Mouse (Mus musculus) midbrain, embryonic 16.5 days (tissue): ENCODE data around the gene Olfr821. TPM values are rescaled to one million over a fixed set of nuclear protein-coding genes. Genes with fewer than 3 reads are reported as not detected.
"Not testable (repeated sequence)": the region's sequence is repeated elsewhere in the genome, so short reads cannot be mapped to it uniquely, and the experiment has no call there.

Experiments used
- ATAC-seq: fragments of 200-750 bp; cut with Nextera tagmentation; 2 replicates; pipeline ENCODE4 v1.8.0; 2017; ENCODE audit warnings: moderate TSS enrichment
- H3K27ac ChIP-seq: fragments of 300-500 bp; sonication (generic); 2 replicates; pipeline ENCODE4 v1.5.1; 2014; ENCODE audit warnings: mild to moderate bottlenecking, low read length, mixed read lengths
- H3K27me3 ChIP-seq: fragments of 300-500 bp; sonication (generic); 2 replicates; pipeline ENCODE4 v1.6.1; 2014; ENCODE audit warnings: low read depth, low read length, mixed read lengths; ENCODE audit not compliant: control insufficient read depth, insufficient read depth
- H3K36me3 ChIP-seq: fragments of 300-500 bp; sonication (generic); 2 replicates; pipeline ENCODE4 v1.6.1; 2014; ENCODE audit warnings: mild to moderate bottlenecking, low read length, moderate library complexity, mixed read lengths; ENCODE audit not compliant: control insufficient read depth, insufficient read depth
- H3K4me1 ChIP-seq: fragments of 300-500 bp; sonication (generic); 2 replicates; pipeline ENCODE4 v1.6.1; 2014; ENCODE audit warnings: mild to moderate bottlenecking, low read length, mixed read lengths; ENCODE audit not compliant: control insufficient read depth, insufficient read depth
- H3K4me2 ChIP-seq: fragments of 300-500 bp; sonication (generic); 2 replicates; pipeline ENCODE4 v1.6.1; 2014; ENCODE audit warnings: mild to moderate bottlenecking, low read length, mixed read lengths
- H3K4me3 ChIP-seq: fragments of 300-500 bp; sonication (generic); 2 replicates; pipeline ENCODE4 v1.5.1; 2014; ENCODE audit warnings: low read depth, mild to moderate bottlenecking, low read length, moderate library complexity, mixed read lengths
- H3K9ac ChIP-seq: fragments of 300-500 bp; sonication (generic); 2 replicates; pipeline ENCODE4 v1.6.1; 2014; ENCODE audit warnings: low read depth, low read length, mixed read lengths
- H3K9me3 ChIP-seq: fragments of 300-500 bp; sonication (generic); replicated peaks from 2 replicates; pipeline ENCODE4 v1.6.1; 2014; ENCODE audit warnings: mild to moderate bottlenecking, low read length, mixed read lengths; ENCODE audit not compliant: control insufficient read depth, poor library complexity, severe bottlenecking
- WGBS: fragments of 180-500 bp; shearing (Covaris S2); extraction: QIAGEN DNeasy Blood & Tissue Kit; methylation state at CpG from one replicate; pipeline ENCODE4 v1.1.7; 2014; 5-methylcytosine and 5-hydroxymethylcytosine counted together
- polyA plus RNA-seq: library from polyadenylated mRNA; unstranded; fragments of >200 nt; fragmentation: Nextera tagmentation; extraction: Ambion mirVana; gene quantifications from 2 replicates; pipeline ENCODE4 v1.2.1, GENCODE M21; 2015

Gene Olfr821
- polyA plus RNA-seq: not detected in 2 replicates

DNA sequence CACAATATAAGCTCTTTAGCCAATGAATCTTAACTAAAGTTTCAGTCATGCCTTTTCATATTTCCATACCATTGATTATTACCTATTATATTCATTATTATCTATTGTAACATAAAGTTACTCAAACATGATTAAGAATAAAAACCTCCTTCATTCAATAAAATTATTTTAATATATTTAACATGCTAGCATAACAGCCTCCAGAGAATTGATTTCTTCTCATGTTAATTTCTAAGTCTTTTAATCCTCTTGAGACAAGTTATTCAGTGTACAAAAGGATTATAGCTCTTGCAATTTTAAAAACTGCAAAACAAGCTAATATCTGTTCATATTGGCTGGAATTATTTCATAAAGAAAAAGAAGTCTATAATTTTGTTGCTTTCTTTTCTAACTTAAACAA is at the start of gene Olfr821:
Gene Olfr821, plus strand, starts transcription at position 301 of the 400 bp plus-strand sequence.
- Histone ChIP-seq H3K27ac (no peak within 1 kb of the TSS), H3K4me1 (no peaks in the 10 kb centered on the region), H3K9ac (no peak within 1 kb of the TSS), H3K36me3 (no peaks in the 10 kb centered on the region), H3K4me3 (no peak within 1 kb of the TSS), H3K4me2 (no peak within 1 kb of the TSS), H3K27me3 (no peaks in the 10 kb centered on the region), H3K9me3 (no peaks in the 10 kb centered on the region)
- no peak for ATAC-seq

- H3K4me2 ChIP-seq, H3K36me3 ChIP-seq, H3K4me3 ChIP-seq, H3K27me3 ChIP-seq, ATAC-seq, H3K9me3 ChIP-seq, H3K9ac ChIP-seq, H3K4me1 ChIP-seq, H3K27ac ChIP-seq: not testable (repeated sequence)
- WGBS: no CpG with 5 or more reads among the region's 3 CpGs
Measured at GRCm38 (mm10) chr10:129981867-129982266, 48.3 kb upstream of the Olfr821 start.

GRCm38 (mm10) chr10:129984962-129985361 is 45.2 kb upstream of the Olfr821 start, which contains the start of gene Gm10310:
Gene Gm10310 (minus strand): TSS chr10:129985062.
- not testable (repeated sequence) for H3K27ac ChIP-seq, H3K36me3 ChIP-seq, H3K4me1 ChIP-seq, H3K9me3 ChIP-seq, H3K4me3 ChIP-seq, H3K9ac ChIP-seq, H3K4me2 ChIP-seq, ATAC-seq, H3K27me3 ChIP-seq
- no CpG with 5 or more reads among the region's 1 CpGs for WGBS

DNA sequence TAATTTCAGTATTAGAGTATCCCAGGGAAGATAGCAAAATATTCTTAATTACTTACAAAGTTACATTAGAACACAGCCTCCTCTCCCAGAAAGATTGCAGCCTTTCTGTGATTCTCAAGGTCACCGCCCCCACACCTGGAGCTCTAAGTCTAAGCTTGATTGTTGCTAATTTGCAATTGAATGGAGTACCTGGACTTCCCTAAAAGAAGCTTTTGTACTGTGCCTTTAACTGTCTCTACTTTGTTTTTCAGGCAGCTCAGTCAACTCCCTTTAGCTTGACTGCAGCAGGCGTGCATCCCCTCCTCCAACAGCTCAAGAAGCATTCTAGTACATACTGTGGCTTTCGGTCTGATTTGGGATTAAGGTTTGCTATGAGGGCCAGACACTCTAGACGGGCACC is 26.0 kb upstream of the Olfr821 start:
- not testable (repeated sequence) for H3K27ac ChIP-seq, H3K9me3 ChIP-seq, ATAC-seq, H3K9ac ChIP-seq, H3K4me1 ChIP-seq, H3K36me3 ChIP-seq, H3K4me3 ChIP-seq, H3K4me2 ChIP-seq, H3K27me3 ChIP-seq
- WGBS: 83% methylated on average over 4 of the region's 4 CpGs

GRCm38 (mm10) chr10:130005366-130005765 is 24.8 kb upstream of the Olfr821 start:
- not testable (repeated sequence) for ATAC-seq, H3K9ac ChIP-seq, H3K36me3 ChIP-seq, H3K4me2 ChIP-seq, H3K4me1 ChIP-seq, H3K9me3 ChIP-seq, H3K27me3 ChIP-seq, H3K4me3 ChIP-seq, H3K27ac ChIP-seq
- 83% methylated on average over 4 of the region's 4 CpGs for WGBS

- Histone ChIP-seq H3K27me3 (no peaks in the 10 kb centered on the region), H3K9ac (no peak within 1 kb of the TSS), H3K4me1 (no peaks in the 10 kb centered on the region), H3K36me3 (no peaks in the 10 kb centered on the region), H3K4me2 (no peak within 1 kb of the TSS), H3K27ac (no peak within 1 kb of the TSS), H3K4me3 (no peak within 1 kb of the TSS), H3K9me3 (no peaks in the 10 kb centered on the region)
- ATAC-seq: no peak
Measured at GRCm38 (mm10) chr10:130012321-130012720, 17.8 kb upstream of the Olfr821 start, which contains the start of gene Olfr820. Gene Olfr820 (plus strand): TSS chr10:130012621.

- Histone ChIP-seq H3K4me1 (no peaks in the 10 kb centered on the region), H3K9me3 (no peaks in the 10 kb centered on the region), H3K27me3 (no peaks in the 10 kb centered on the region), H3K4me3 (no peak overlapping the region), H3K36me3 (no peaks in the 10 kb centered on the region), H3K27ac (no peak overlapping the region), H3K9ac (no peak overlapping the region), H3K4me2 (no peak overlapping the region)
- WGBS: 70% methylated on average over 6 of the region's 6 CpGs
- ATAC-seq: no peak
Measured at GRCm38 (mm10) chr10:130037096-130037495, 6.9 kb downstream of the Olfr821 start.

- Histone ChIP-seq H3K4me2 (no peak within 1 kb of the TSS), H3K9me3 (no peaks in the 10 kb centered on the region), H3K4me1 (no peaks in the 10 kb centered on the region), H3K27ac (no peak within 1 kb of the TSS), H3K36me3 (no peaks in the 10 kb centered on the region), H3K9ac (no peak within 1 kb of the TSS), H3K27me3 (no peaks in the 10 kb centered on the region), H3K4me3 (no peak within 1 kb of the TSS)
- no peak for ATAC-seq
Measured at GRCm38 (mm10) chr10:130070910-130071309, 40.8 kb downstream of the Olfr821 start, which contains the start of gene Olfr822. Gene Olfr822 (plus strand): TSS chr10:130071210.
